Mouse (Mus musculus) layer of hippocampus, adult 18-20 months (tissue): ENCODE measurements around the gene Trpc4ap. TPM values are rescaled to one million over a fixed set of nuclear protein-coding genes. Genes with fewer than 3 reads are reported as not detected.

Experiments used
- DNase-seq, 2 experiments: peaks; one replicate each; pipeline ENCODE4 v3.0.0; 2022; ENCODE audit warnings: low spot score in 2 of 2
- total RNA-seq, 2 experiments: library from RNA; stranded (reverse); gene quantifications; 2 replicates each; pipeline ENCODE4 v1.2.3; 2021

Trpc4ap gene
- total RNA-seq, 2 experiments from 2014 or later: 163 to 168 TPM

- no peak for DNase-seq
Measured at GRCm38 (mm10) chr2:155694564-155694963, 2.4 kb upstream of the Trpc4ap start.

- DNase-seq: no peak
Measured at GRCm38 (mm10) chr2:155693136-155693535, 952 bp upstream of the Trpc4ap start.

GRCm38 (mm10) chr2:155691336-155691722 lies 855 bp downstream of the Trpc4ap start:
- no peak for DNase-seq

GRCm38 (mm10) chr2:155689211-155689610 lies 3.0 kb downstream of the Trpc4ap start:
- DNase-seq: no peak

GRCm38 (mm10) chr2:155687746-155688145 lies 4.4 kb downstream of the Trpc4ap start:
- DNase-seq: no peak

- no peak for DNase-seq
Measured at GRCm38 (mm10) chr2:155686572-155686971, 5.6 kb downstream of the Trpc4ap start.

GRCm38 (mm10) chr2:155683821-155684220 lies 8.4 kb downstream of the Trpc4ap start:
- no peak for DNase-seq

GRCm38 (mm10) chr2:155683137-155683536 lies 9.0 kb downstream of the Trpc4ap start:
- DNase-seq: no peak

- no peak for DNase-seq
Measured at GRCm38 (mm10) chr2:155681874-155682273, 10.3 kb downstream of the Trpc4ap start.

GRCm38 (mm10) chr2:155681194-155681593 lies 11.0 kb downstream of the Trpc4ap start:
- no peak for DNase-seq

- DNase-seq: no peak
Measured at GRCm38 (mm10) chr2:155680591-155680990, 11.6 kb downstream of the Trpc4ap start.

- no peak for DNase-seq
Measured at GRCm38 (mm10) chr2:155679586-155680110, 12.5 kb downstream of the Trpc4ap start.

- peak in 1 of 2 experiments; percentile 54 for DNase-seq
Measured at GRCm38 (mm10) chr2:155675118-155675517, 17.1 kb downstream of the Trpc4ap start.

- DNase-seq: peak; percentile 35 to 73
Measured at GRCm38 (mm10) chr2:155673546-155673945, 18.6 kb downstream of the Trpc4ap start.

- DNase-seq: no peak
Measured at GRCm38 (mm10) chr2:155671236-155671635, 20.9 kb downstream of the Trpc4ap start.

- no peak for DNase-seq
Measured at GRCm38 (mm10) chr2:155668461-155668860, 23.7 kb downstream of the Trpc4ap start.

- no peak for DNase-seq
Measured at GRCm38 (mm10) chr2:155667881-155668280, 24.3 kb downstream of the Trpc4ap start.

- no peak for DNase-seq
Measured at GRCm38 (mm10) chr2:155663910-155664460, 28.2 kb downstream of the Trpc4ap start.

GRCm38 (mm10) chr2:155663097-155663496 lies 29.1 kb downstream of the Trpc4ap start:
- peak; percentile 43 to 83 for DNase-seq

- DNase-seq: peak in 1 of 2 experiments; percentile 68
Measured at GRCm38 (mm10) chr2:155662390-155662789, 29.8 kb downstream of the Trpc4ap start.

- no peak for DNase-seq
Measured at GRCm38 (mm10) chr2:155655759-155656372, 36.3 kb downstream of the Trpc4ap start.

- DNase-seq: no peak
Measured at GRCm38 (mm10) chr2:155652618-155653017, 39.6 kb downstream of the Trpc4ap start.

- DNase-seq: no peak
Measured at GRCm38 (mm10) chr2:155645746-155646145, 46.4 kb downstream of the Trpc4ap start.
